Comparison of ENCODE assay signal across 26 mouse cellular contexts in the genomic region with DNA sequence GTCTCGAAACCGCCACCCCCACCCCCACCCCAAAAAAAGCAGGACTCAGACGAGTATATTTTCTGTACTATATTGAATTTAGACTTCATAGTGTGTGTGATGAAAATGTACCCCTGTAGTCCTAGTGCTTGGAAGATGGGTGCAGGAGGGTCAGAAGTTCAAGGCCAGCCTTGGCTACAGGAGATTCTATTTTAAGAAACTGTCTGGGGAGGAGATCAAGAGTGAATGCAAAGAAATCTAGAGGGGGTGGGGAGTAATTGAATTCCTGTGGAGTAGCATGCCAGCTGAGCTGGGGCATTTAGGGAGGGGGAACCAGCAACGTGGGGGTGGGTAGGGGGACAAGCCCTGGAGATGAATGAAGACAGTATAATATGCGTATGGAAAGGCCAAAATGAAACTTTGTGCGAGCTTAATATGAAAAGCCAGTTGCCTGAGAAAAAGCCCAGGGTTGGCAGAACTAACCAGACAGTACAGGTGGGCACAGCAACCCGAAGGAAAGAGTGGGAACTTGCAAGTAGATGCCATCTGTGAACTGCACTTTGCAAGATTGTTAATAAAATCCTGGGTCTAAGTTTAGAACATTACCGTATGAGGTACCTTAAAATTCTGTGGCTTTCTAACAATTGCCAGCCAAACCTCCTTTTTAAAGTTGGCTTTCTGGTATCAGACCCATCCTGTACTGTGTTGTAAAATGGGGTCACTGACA.
"Had no signal": no experiment of that assay in that cellular context is flagged by ENCODE, and none has a peak within 500 bp of the region (broad histone marks: within the 10 kb centered on the region; RNA-seq: fewer than 3 reads in every experiment).

No protein-coding gene starts in this region.

- DNase-seq: gastrocnemius, adult 2 months; gastrocnemius, postnatal 10 days; gastrocnemius, postnatal 25 days; heart, adult 18-20 months; heart, postnatal 10 days; heart, postnatal 36 days; kidney, adult 11 months; kidney, adult 2 months; kidney, adult 9 months; kidney, postnatal 14 days; kidney, postnatal 36 days; layer of hippocampus, adult 9-11 months; liver; liver, embryonic 13.5 days had no signal

- ATAC-seq: hindbrain, postnatal 0 days; intestine, embryonic 16.5 days had no signal

- H3K27me3 ChIP-seq: heart, embryonic 12.5 days; hindbrain, embryonic 13.5 days; hindbrain, embryonic 15.5 days; kidney, embryonic 15.5 days; limb, embryonic 12.5 days; liver, embryonic 13.5 days had no signal

- H3K27ac ChIP-seq: gastrocnemius, adult 2 months; heart, embryonic 10.5 days; hindbrain, embryonic 13.5 days; hindbrain, embryonic 15.5 days; hindbrain, postnatal 0 days; kidney, embryonic 15.5 days; kidney, postnatal 0 days; left cerebral cortex, adult 2 months; limb, embryonic 10.5 days; limb, embryonic 12.5 days; liver, embryonic 13.5 days had no signal

- H3K4me2 ChIP-seq: heart, embryonic 12.5 days; hindbrain, embryonic 13.5 days; hindbrain, embryonic 15.5 days; kidney, embryonic 15.5 days; limb, embryonic 12.5 days; liver, embryonic 11.5 days; liver, embryonic 13.5 days had no signal

- H3K36me3 ChIP-seq: heart, embryonic 10.5 days; heart, embryonic 12.5 days; hindbrain, embryonic 13.5 days; hindbrain, embryonic 15.5 days; kidney, embryonic 15.5 days; limb, embryonic 10.5 days; limb, embryonic 12.5 days; liver, embryonic 13.5 days had no signal

- H3K9ac ChIP-seq: heart, embryonic 12.5 days; hindbrain, embryonic 13.5 days; hindbrain, embryonic 15.5 days; kidney, embryonic 15.5 days; limb, embryonic 12.5 days; liver, embryonic 13.5 days had no signal

- H3K9me3 ChIP-seq: heart, embryonic 10.5 days; heart, embryonic 12.5 days; hindbrain, embryonic 13.5 days; hindbrain, embryonic 15.5 days; kidney, embryonic 15.5 days; limb, embryonic 10.5 days; limb, embryonic 12.5 days; liver, embryonic 13.5 days had no signal

- H3K4me3 ChIP-seq: gastrocnemius, adult 2 months; heart, embryonic 10.5 days; heart, embryonic 12.5 days; hindbrain, embryonic 13.5 days; hindbrain, embryonic 15.5 days; kidney, embryonic 15.5 days; left cerebral cortex, adult 2 months; limb, embryonic 10.5 days; limb, embryonic 12.5 days; liver, embryonic 13.5 days had no signal

- H3K4me1 ChIP-seq: hindbrain, embryonic 13.5 days; hindbrain, embryonic 15.5 days; limb, embryonic 10.5 days had no signal
